Mouse (Mus musculus) neural tube, embryonic 12.5 days (tissue): ENCODE measurements around the gene Lpin3. TPM values are rescaled to one million over a fixed set of nuclear protein-coding genes. Genes with fewer than 3 reads are reported as not detected.

Source experiments
- ATAC-seq: fragments of 200-750 bp; cut with Nextera tagmentation; 2 replicates; pipeline ENCODE4 v1.8.0; 2017; ENCODE audit warnings: low read depth, mild to moderate bottlenecking, moderate TSS enrichment, moderate library complexity; ENCODE audit not compliant: low FRiP score
- H3K27ac ChIP-seq: fragments of 300-500 bp; sonication (generic); 2 replicates; pipeline ENCODE4 v1.5.1; 2016
- H3K27me3 ChIP-seq: fragments of 300-500 bp; sonication (generic); replicated peaks from 2 replicates; pipeline ENCODE4 v1.6.1; 2016; ENCODE audit warnings: mild to moderate bottlenecking
- H3K36me3 ChIP-seq: fragments of 300-500 bp; sonication (generic); 2 replicates; pipeline ENCODE4 v1.6.1; 2016; ENCODE audit warnings: mild to moderate bottlenecking
- H3K4me1 ChIP-seq: fragments of 300-500 bp; sonication (generic); 2 replicates; pipeline ENCODE4 v1.6.1; 2016
- H3K4me2 ChIP-seq: fragments of 300-500 bp; sonication (generic); replicated peaks from 2 replicates; pipeline ENCODE4 v1.6.1; 2016; ENCODE audit warnings: mild to moderate bottlenecking
- H3K4me3 ChIP-seq: fragments of 300-500 bp; sonication (generic); 2 replicates; pipeline ENCODE4 v1.5.1; 2016
- H3K9ac ChIP-seq: fragments of 300-500 bp; sonication (generic); 2 replicates; pipeline ENCODE4 v1.6.1; 2016; ENCODE audit warnings: mild to moderate bottlenecking
- H3K9me3 ChIP-seq: fragments of 300-500 bp; sonication (generic); 2 replicates; pipeline ENCODE4 v1.6.1; 2016; ENCODE audit warnings: mild to moderate bottlenecking
- WGBS: fragments of 180-500 bp; shearing (Covaris S2); methylation state at CpG from one replicate; pipeline ENCODE4 v1.1.7; 2016; 5-methylcytosine and 5-hydroxymethylcytosine counted together
- polyA plus RNA-seq: library from polyadenylated mRNA; unstranded; fragments of >200 nt; fragmentation: Nextera tagmentation; extraction: Ambion mirVana; gene quantifications from 2 replicates; pipeline ENCODE4 v1.2.1, GENCODE M21; 2016

Lpin3 gene
- polyA plus RNA-seq, 1 experiment from 2014 or later = 0.43 TPM

DNA sequence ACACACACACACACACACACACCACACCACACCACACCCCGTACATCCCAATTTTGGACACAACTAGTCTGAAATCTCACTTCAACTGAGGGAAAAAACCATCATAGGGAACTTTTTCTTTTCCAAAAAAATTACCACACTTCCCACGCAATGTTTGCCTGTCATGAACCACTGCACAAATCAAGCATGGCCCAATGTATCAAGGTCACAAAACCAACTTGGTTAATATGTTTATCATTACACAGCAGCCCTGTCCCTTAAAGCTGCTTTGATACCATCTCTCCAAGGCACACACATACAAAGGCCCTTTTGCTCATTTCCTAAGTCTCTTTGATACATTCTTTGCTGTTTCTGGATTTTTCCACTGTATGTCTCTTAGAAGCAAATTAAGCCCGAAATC lies 9.2 kb upstream of the Lpin3 start:
- WGBS = 86% methylated on average over 3 of the region's 3 CpGs
- H3K27ac ChIP-seq = no peak overlapping the region
- no peaks in the 10 kb centered on the region for H3K36me3 ChIP-seq
- no peak overlapping the region for H3K4me3 ChIP-seq
- H3K27me3 ChIP-seq = no peaks in the 10 kb centered on the region
- H3K9ac ChIP-seq = no peak overlapping the region
- H3K4me2 ChIP-seq = 0 out of 2 replicates have a peak overlapping the region, but pooled peaks have one; percentile 14
- 0 out of 2 replicates have a peak, but pooled peaks cover 3% of the 10 kb centered on the region for H3K9me3 ChIP-seq
- peaks cover 6% of the 10 kb centered on the region for H3K4me1 ChIP-seq
- no peak for ATAC-seq

DNA sequence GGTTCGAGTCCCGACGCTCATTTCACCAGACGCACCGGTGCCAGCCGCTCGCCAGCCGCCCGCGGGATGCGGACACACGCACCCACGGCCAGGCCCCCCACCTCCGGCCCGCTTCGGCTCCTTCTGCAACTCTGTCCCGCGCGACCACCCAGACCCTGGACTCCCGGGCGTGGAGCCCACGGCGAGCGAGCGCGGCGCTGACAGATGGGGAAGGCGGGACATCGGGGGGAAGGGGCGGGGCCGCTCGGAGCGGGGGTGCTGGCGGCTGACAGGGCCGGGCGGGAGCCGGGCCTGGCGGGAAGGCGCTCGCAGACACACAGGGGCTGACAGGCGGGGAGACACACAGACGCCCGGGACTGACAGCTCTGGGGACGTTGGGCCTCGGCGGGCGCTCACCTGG lies 8.1 kb upstream of the Lpin3 start:
- H3K9me3 ChIP-seq = 0 out of 2 replicates have a peak, but pooled peaks cover 3% of the 10 kb centered on the region
- under 1% methylated on average over 43 of the region's 47 CpGs for WGBS
- peak overlapping the region; percentile 68 for H3K4me3 ChIP-seq
- peak overlapping the region; percentile 90 for H3K27ac ChIP-seq
- H3K4me2 ChIP-seq = peak overlapping the region; percentile 81
- no peaks in the 10 kb centered on the region for H3K27me3 ChIP-seq
- no peaks in the 10 kb centered on the region for H3K36me3 ChIP-seq
- ATAC-seq = peak; percentile 94
- H3K4me1 ChIP-seq = peaks cover 6% of the 10 kb centered on the region
- H3K9ac ChIP-seq = peak overlapping the region; percentile 91

DNA sequence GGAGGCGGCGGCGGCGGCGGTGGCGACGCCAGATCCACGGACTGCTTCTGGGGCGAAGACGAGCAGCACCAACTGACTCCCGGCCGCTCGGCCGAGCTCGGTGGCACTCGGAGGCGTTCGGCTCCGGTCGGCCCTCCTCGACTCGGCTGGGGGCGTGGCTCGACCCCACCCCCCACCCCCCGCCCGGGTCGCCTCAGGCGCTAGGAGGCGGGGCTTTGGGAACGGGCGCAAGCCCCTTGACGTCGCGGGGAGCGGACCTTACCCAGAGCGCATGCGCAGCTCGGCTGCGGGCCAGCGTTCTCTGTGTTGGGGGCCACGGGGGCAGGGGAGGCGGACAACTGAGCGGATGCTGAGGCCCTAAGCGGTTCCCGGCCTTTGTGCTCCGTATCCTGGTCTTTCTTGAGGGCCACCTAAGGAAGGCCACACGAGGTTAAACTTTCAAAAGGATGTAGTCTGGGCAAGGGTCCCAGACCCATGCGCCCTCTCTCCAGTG lies 7.5 kb upstream of the Lpin3 start, which contains the start of gene Zhx3:
TSS of gene Zhx3 (minus strand) at position 109 of the 493 bp plus-strand sequence.
- under 1% methylated on average over 45 of the region's 48 CpGs for WGBS
- peaks cover 6% of the 10 kb centered on the region for H3K4me1 ChIP-seq
- H3K27ac ChIP-seq = peak within 1 kb of the TSS; percentile 90
- peak within 1 kb of the TSS; percentile 68 for H3K4me3 ChIP-seq
- peak within 1 kb of the TSS; percentile 91 for H3K9ac ChIP-seq
- H3K9me3 ChIP-seq = 0 out of 2 replicates have a peak, but pooled peaks cover 3% of the 10 kb centered on the region
- H3K36me3 ChIP-seq = no peaks in the 10 kb centered on the region
- H3K4me2 ChIP-seq = peak within 1 kb of the TSS; percentile 81
- H3K27me3 ChIP-seq = no peaks in the 10 kb centered on the region
- ATAC-seq = peak; percentile 98

GRCm38 (mm10) chr2:160874231-160874877 lies 6.1 kb upstream of the Lpin3 start:
- H3K4me1 ChIP-seq = peaks cover 6% of the 10 kb centered on the region
- WGBS = 88% methylated on average over 5 of the region's 5 CpGs
- H3K27me3 ChIP-seq = no peaks in the 10 kb centered on the region
- H3K9me3 ChIP-seq = 0 out of 2 replicates have a peak, but pooled peaks cover 3% of the 10 kb centered on the region
- no peaks in the 10 kb centered on the region for H3K36me3 ChIP-seq
- H3K27ac ChIP-seq = no peak overlapping the region
- no peak for ATAC-seq
- no peak overlapping the region for H3K4me3 ChIP-seq
- H3K9ac ChIP-seq = no peak overlapping the region
- H3K4me2 ChIP-seq = no peak overlapping the region

- ATAC-seq = no peak
- Histone ChIP-seq H3K4me3 (no peak overlapping the region), H3K27ac (no peak overlapping the region), H3K9me3 (0 out of 2 replicates have a peak, but pooled peaks cover 3% of the 10 kb centered on the region), H3K9ac (no peak overlapping the region), H3K36me3 (no peaks in the 10 kb centered on the region), H3K4me2 (no peak overlapping the region), H3K4me1 (peaks cover 6% of the 10 kb centered on the region), H3K27me3 (no peaks in the 10 kb centered on the region)
- 79% methylated on average over 4 of the region's 4 CpGs for WGBS
These were observed 4.4 kb upstream of the Lpin3 start for GRCm38 (mm10) chr2:160876115-160876514.

GRCm38 (mm10) chr2:160881462-160882101 lies 1.1 kb downstream of the Lpin3 start:
- H3K4me1 ChIP-seq = no peaks in the 10 kb centered on the region
- no peaks in the 10 kb centered on the region for H3K36me3 ChIP-seq
- no peaks in the 10 kb centered on the region for H3K27me3 ChIP-seq
- no peak overlapping the region for H3K4me2 ChIP-seq
- no peaks in the 10 kb centered on the region for H3K9me3 ChIP-seq
- no peak overlapping the region for H3K27ac ChIP-seq
- WGBS = 55% methylated on average over 6 of the region's 6 CpGs
- H3K4me3 ChIP-seq = no peak overlapping the region
- no peak for ATAC-seq
- no peak overlapping the region for H3K9ac ChIP-seq

DNA sequence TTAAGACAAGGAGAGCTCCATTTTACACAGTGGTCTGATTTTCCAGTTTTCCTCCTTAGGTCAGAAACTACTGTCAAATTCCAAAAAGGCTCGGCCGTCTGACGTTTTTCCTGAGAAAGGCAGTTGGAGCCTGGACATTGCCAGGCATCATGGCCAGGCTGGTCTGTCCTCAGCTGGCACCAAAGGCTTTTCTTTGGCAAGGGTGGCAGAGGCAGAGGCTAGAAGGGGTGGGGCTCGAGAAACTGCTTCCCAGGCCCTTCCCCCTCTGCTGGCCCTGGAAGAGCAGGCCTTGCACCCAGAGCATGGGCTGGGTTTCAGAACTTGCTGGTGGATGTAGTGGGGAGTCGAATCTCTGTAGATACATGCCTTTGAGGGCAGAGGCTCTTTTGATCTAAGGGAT lies 2.0 kb downstream of the Lpin3 start:
- Histone ChIP-seq H3K9ac (peak overlapping the region; percentile 8; the same call in 1 of the 2 replicates), H3K4me3 (no peak overlapping the region), H3K27ac (no peak overlapping the region), H3K27me3 (no peaks in the 10 kb centered on the region), H3K4me1 (no peaks in the 10 kb centered on the region), H3K4me2 (no peak overlapping the region), H3K36me3 (no peaks in the 10 kb centered on the region), H3K9me3 (no peaks in the 10 kb centered on the region)
- WGBS = 79% methylated on average over 5 of the region's 5 CpGs
- no peak for ATAC-seq

GRCm38 (mm10) chr2:160883912-160884311 lies 3.4 kb downstream of the Lpin3 start:
- Histone ChIP-seq H3K36me3 (no peaks in the 10 kb centered on the region), H3K9ac (no peak overlapping the region), H3K4me3 (no peak overlapping the region), H3K9me3 (no peaks in the 10 kb centered on the region), H3K4me2 (no peak overlapping the region), H3K27ac (no peak overlapping the region), H3K27me3 (0 out of 2 replicates have a peak, but pooled peaks cover 9% of the 10 kb centered on the region), H3K4me1 (peaks cover 7% of the 10 kb centered on the region)
- 79% methylated on average over 4 of the region's 4 CpGs for WGBS
- ATAC-seq = no peak

DNA sequence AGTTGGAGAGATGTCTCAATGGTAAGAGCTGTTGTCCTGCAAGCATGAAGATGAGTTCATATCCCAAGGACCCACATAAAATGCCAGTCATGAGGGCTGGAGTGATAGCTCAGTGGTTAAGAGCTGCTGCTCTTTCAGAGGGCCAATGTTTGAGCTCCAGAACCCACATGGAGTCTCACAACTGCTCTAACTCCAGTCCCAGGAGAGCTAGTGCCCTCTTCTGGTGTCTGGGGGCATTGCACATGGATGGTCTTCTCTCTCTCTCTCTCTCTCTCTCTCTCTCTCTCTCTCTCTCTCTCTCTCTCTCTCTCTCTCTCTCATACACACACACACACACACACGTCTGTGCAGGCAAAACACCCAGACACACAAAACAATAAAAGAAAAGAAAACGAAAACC lies 4.4 kb downstream of the Lpin3 start:
- H3K4me3 ChIP-seq = no peak overlapping the region
- no peak overlapping the region for H3K4me2 ChIP-seq
- no peaks in the 10 kb centered on the region for H3K9me3 ChIP-seq
- no peaks in the 10 kb centered on the region for H3K36me3 ChIP-seq
- H3K4me1 ChIP-seq = peaks cover 7% of the 10 kb centered on the region
- H3K27me3 ChIP-seq = 0 out of 2 replicates have a peak, but pooled peaks cover 9% of the 10 kb centered on the region
- H3K9ac ChIP-seq = no peak overlapping the region
- H3K27ac ChIP-seq = no peak overlapping the region
- 27% methylated on average over 2 of the region's 2 CpGs for WGBS
- ATAC-seq = no peak

- H3K9me3 ChIP-seq = no peaks in the 10 kb centered on the region
- peaks cover 7% of the 10 kb centered on the region for H3K4me1 ChIP-seq
- H3K9ac ChIP-seq = no peak overlapping the region
- H3K27ac ChIP-seq = no peak overlapping the region
- ATAC-seq = no peak
- H3K27me3 ChIP-seq = 0 out of 2 replicates have a peak, but pooled peaks cover 9% of the 10 kb centered on the region
- H3K4me2 ChIP-seq = no peak overlapping the region
- H3K4me3 ChIP-seq = no peak overlapping the region
- WGBS = 69% methylated on average over 3 of the region's 3 CpGs
- no peaks in the 10 kb centered on the region for H3K36me3 ChIP-seq
These were observed 5.8 kb downstream of the Lpin3 start for GRCm38 (mm10) chr2:160886221-160886620.

GRCm38 (mm10) chr2:160887284-160887683 lies 6.8 kb downstream of the Lpin3 start:
- Histone ChIP-seq H3K36me3 (no peaks in the 10 kb centered on the region), H3K9ac (peak overlapping the region; percentile 52; the same call in 1 of the 2 replicates), H3K4me1 (peaks cover 7% of the 10 kb centered on the region), H3K4me2 (peak overlapping the region; percentile 71), H3K9me3 (no peaks in the 10 kb centered on the region), H3K27me3 (0 out of 2 replicates have a peak, but pooled peaks cover 9% of the 10 kb centered on the region), H3K27ac (no peak overlapping the region), H3K4me3 (peak overlapping the region; percentile 30)
- peak; percentile 54; the same call in 1 of the 2 replicates for ATAC-seq
- WGBS = 2% methylated on average over 11 of the region's 11 CpGs

DNA sequence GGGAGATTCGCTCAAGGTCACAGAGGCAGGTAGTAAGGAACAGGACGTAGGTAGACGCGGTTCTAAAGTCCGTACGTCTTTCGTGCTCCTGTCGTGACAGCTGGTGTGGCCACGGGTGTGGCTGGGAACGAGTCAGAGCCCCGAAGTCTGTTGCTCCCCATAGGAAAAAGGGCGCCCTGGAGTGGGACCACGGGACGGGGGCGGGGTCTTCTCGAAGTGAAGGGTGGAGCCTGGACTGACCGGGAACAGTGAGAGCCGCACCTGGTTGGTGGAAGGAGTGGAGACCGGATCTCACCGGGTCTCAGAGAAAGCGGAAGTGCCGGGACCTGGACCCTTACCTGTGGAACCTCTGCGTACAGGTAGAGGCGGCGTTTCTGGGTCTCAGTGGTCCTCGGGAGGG lies 7.4 kb downstream of the Lpin3 start:
- Histone ChIP-seq H3K4me2 (peak overlapping the region; percentile 71), H3K4me1 (peaks cover 7% of the 10 kb centered on the region), H3K27me3 (0 out of 2 replicates have a peak, but pooled peaks cover 9% of the 10 kb centered on the region), H3K9me3 (no peaks in the 10 kb centered on the region), H3K27ac (no peak overlapping the region), H3K36me3 (no peaks in the 10 kb centered on the region), H3K9ac (peak overlapping the region; percentile 52; the same call in 1 of the 2 replicates), H3K4me3 (peak overlapping the region; percentile 30)
- under 1% methylated on average over 26 of the region's 26 CpGs for WGBS
- 0 out of 2 replicates have a peak, but pooled peaks have one; percentile 68 for ATAC-seq
